Mouse (Mus musculus) stomach, postnatal 0 days (tissue): ENCODE measurements at regions not wholly inside any gene's neighbourhood (a gene's known extent, or its start where the extent isn't known, plus 50 kb on each side); places are given as distances from the start of the nearest gene placed in this dataset.

Experiments
- CTCF ChIP-seq: IDR thresholded peaks from 2 replicates; pipeline ENCODE4 v1.5.1; 2016; ENCODE audit warnings: antibody characterized with exemption, low read depth, mild to moderate bottlenecking, moderate library complexity
- EP300 ChIP-seq: optimal IDR thresholded peaks from 2 replicates; pipeline ENCODE3; 2016; ENCODE audit warnings: antibody characterized with exemption

DNA sequence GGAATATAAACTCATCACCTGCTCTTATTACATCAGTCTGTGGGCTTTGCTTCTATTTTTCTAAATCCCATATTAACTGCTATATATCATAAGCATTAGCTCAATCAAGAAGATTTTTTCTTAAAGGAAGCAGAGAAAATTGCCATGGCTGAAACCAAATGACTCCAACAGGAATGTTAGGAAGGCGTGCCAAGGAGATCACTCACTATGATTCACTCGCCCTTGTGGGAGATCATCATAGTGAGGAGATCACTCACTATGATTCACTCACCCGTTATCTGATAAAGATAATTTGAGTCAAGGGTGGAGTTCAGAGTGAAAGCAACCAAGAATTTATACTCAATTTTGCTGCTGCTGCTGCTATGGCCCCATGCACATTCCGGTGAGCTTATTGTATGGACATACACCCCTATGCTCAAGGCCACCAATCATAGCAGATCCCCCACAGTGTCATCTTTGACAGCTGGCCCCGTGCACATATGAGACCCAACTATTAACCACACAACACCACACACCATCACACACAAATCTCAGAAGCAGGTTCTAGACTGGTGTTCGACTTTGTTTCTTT lies 63.8 kb upstream of the Fer start:
- TF ChIP-seq CTCF (no peak), EP300 (no peak)
